Mouse (Mus musculus): ENCODE data around the gene Efcab6. TPM values are rescaled to one million over a fixed set of nuclear protein-coding genes. Genes with fewer than 3 reads are reported as not detected.
"Not testable (repeated sequence)": the region's sequence is repeated elsewhere in the genome, so short reads cannot be mapped to it uniquely, and the experiment has no call there.

Efcab6 gene
- total RNA-seq (2021), result 10 to 100 TPM; 16.7 to 17.5 TPM
- long read RNA-seq, experiment 1, partial matches to known transcripts, result 9 of 15 reads
- long read RNA-seq, experiment 1, other reads (novel, unspliced or antisense), result 6 of 15 reads
- long read RNA-seq, experiment 2, partial matches to known transcripts, result 1 of 7 reads
- long read RNA-seq, experiment 2, other reads (novel, unspliced or antisense), result 6 of 7 reads

DNA sequence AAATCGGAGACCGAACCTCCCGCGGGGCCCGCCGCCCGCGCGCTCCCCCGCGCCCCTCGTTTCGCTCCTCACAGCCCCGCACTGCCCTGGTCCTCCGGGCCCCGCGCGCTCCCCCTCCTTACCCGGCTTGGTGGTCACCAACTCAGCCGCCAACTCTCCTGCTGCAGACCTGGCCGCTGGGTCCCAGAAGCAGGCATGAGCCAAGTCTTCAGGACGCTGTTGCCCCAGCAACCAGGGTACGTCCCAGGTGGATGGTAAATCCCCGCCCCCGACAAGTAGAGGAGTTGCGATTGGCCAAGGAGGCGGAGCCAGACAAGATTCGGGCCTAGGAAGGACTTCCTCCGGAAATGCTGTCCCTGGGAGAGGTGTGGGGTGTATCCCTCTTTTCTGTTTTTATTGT is at the start of gene Efcab6:
Gene Efcab6, minus strand, starts transcription at position 240 of the 400 bp plus-strand sequence.
- peak within 1 kb of the TSS; percentile 61 for H3K4me3 ChIP-seq
- TF ChIP-seq CTCF (IDR thresholded peaks at IDR 0.05), result no peak
- peak; percentile 73 to 75 for DNase-seq (ENCODE audit: extremely low spot score in 1 of 2, low spot score in 2 of 2)
- peak within 1 kb of the TSS; percentile 66 for H3K27ac ChIP-seq
- intact Hi-C loops (cut with DNase I), result loop anchor here (5.0 kb wide), 1 partner anchor 283 kb away; no protein-coding TSS in a partner anchor

- H3K27ac ChIP-seq, result no peak overlapping the region
- intact Hi-C loops (cut with DNase I), result no loop called here
These were observed 48.7 kb upstream of the Efcab6 start for GRCm38 (mm10) chr15:84113873-84114272.

GRCm38 (mm10) chr15:84108899-84109298 is 43.7 kb upstream of the Efcab6 start:
- Histone ChIP-seq H3K4me3 (no peak overlapping the region), H3K27ac (no peak overlapping the region)
- TF ChIP-seq CTCF (IDR thresholded peaks at IDR 0.05), result no peak
- DNase-seq (ENCODE audit: extremely low spot score in 1 of 2, low spot score in 2 of 2), result no peak
- intact Hi-C loops (cut with DNase I), result no loop called here

More at GRCm38 (mm10) chr15:84113873-84114272, 48.7 kb upstream of the Efcab6 start:
- no peak for DNase-seq (ENCODE audit: extremely low spot score in 1 of 2, low spot score in 2 of 2)
- TF ChIP-seq CTCF (IDR thresholded peaks at IDR 0.05), result no peak
- H3K4me3 ChIP-seq, result no peak overlapping the region

DNA sequence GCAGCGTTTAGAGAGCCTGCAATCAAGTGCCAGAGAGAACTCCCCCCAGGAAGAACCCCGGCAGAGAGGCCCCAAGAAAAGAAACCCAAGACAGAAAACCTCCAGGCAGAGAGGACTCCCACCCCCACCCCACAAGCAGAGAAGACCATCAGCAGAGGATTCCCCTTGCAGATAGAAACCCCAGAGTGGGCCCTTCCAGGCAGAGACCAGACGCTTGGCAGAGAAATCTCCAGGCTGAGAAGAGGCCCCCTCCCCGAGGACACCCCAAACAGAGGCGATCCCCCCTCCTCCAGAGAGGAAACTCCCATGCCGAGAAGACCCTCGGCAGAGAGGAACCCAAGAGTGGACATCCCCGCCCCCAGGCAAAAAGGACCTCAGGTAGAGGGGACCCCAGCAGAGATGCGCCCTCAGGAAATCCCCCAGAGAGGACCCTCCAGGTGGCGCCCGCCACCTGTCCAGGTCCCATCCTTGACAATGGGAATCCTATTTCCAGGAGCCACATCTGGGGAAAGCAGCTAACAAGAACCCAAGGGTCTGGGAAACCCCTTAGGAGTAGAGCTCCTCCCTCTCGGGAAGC is 40.8 kb upstream of the Efcab6 start:
- intact Hi-C loops (cut with DNase I), result no loop called here
- Histone ChIP-seq H3K27ac (peak overlapping the region; percentile 95), H3K4me3 (peak overlapping the region; percentile 87)
- DNase-seq (ENCODE audit: extremely low spot score in 1 of 2, low spot score in 2 of 2), result no peak
- no peak for TF ChIP-seq CTCF (IDR thresholded peaks at IDR 0.05)

DNA sequence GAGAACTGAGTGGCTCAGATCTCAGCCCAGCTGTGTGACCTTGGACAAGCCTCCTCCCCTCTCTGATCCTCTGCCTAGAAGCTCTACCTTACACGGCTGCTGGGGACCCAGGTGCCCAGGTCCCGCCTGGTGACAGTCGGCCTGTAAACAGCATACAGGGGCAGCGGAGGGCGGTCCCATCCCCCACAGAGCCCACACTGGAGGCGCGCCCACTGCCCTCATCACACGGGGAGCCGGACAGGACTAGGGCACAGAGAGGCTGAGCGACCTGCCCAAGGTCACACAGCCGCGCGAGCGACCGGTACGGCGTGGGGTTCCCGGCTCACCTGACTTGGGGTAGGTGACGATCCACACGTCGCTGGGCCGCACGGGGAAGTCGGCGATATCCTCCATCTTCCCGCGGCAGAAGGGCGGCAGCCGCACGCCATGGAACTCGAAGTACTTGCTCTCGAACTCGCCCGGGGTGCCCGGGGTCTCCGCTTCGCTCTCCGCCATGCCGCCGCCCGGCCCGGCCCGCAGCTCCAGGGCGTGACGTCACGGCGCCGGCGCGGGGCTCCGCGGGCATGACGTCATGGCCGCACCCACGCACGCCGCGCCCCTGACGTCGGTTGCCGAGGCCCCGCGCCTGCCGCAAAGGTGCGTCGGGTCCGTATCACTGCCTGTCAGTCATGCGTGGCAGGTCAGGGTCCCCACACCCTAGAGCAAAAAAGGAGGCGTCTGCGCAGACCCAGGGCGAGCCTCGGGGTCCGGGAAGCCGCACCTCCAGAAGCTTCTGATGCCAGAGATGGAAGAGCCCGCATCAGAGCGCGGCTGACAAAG is 40.1 kb upstream of the Efcab6 start, which contains the start of gene Sult4a1:
Gene Sult4a1, minus strand, starts transcription at position 650 of the 819 bp plus-strand sequence.
- peak; percentile 76 to 80 for DNase-seq (ENCODE audit: extremely low spot score in 1 of 2, low spot score in 2 of 2)
- peak within 1 kb of the TSS; percentile 87 for H3K4me3 ChIP-seq
- intact Hi-C loops (cut with DNase I), result no loop called here
- no peak for TF ChIP-seq CTCF (IDR thresholded peaks at IDR 0.05)
- peak within 1 kb of the TSS; percentile 95 for H3K27ac ChIP-seq

DNA sequence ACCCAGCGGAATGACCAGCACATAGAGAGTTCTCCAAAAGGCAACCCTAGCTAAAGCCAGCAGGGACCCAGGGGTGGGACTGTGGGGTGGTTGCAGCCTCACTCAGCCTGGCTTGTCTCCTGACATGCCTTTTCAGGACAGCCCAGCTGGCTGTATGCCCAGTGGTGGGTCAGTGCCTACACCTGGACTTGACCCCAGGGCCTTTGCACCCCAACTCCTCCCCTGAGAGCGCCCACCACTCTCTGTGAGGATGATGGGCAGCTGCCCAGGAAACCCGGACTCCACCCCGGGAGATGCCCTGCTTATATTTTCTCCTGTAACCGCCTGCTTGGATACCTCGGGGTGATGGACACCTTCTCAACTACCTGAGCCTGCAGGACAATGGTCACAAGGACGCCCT is 39.4 kb upstream of the Efcab6 start:
- Histone ChIP-seq H3K4me3 (peak overlapping the region; percentile 87), H3K27ac (peak overlapping the region; percentile 95)
- intact Hi-C loops (cut with DNase I), result no loop called here
- no peak for DNase-seq (ENCODE audit: extremely low spot score in 1 of 2, low spot score in 2 of 2)
- TF ChIP-seq CTCF (IDR thresholded peaks at IDR 0.05), result no peak

GRCm38 (mm10) chr15:84097536-84097935 is 32.4 kb upstream of the Efcab6 start:
- intact Hi-C loops (cut with DNase I); DNase-seq (ENCODE audit: extremely low spot score in 1 of 2, low spot score in 2 of 2); H3K4me3 ChIP-seq; H3K27ac ChIP-seq: not testable (repeated sequence)

- Histone ChIP-seq H3K27ac (no peak overlapping the region; the same call in 1 of the 2 replicates), H3K4me3 (no peak overlapping the region)
- no peak for TF ChIP-seq CTCF (IDR thresholded peaks at IDR 0.05)
- intact Hi-C loops (cut with DNase I), result no loop called here
- no peak for DNase-seq (ENCODE audit: extremely low spot score in 1 of 2, low spot score in 2 of 2)
These were observed 30.9 kb upstream of the Efcab6 start for GRCm38 (mm10) chr15:84096051-84096450.

GRCm38 (mm10) chr15:84094921-84095320 is 29.7 kb upstream of the Efcab6 start:
- Histone ChIP-seq H3K4me3 (no peak overlapping the region), H3K27ac (no peak overlapping the region)
- intact Hi-C loops (cut with DNase I), result no loop called here
- no peak for TF ChIP-seq CTCF (IDR thresholded peaks at IDR 0.05)
- no peak for DNase-seq (ENCODE audit: extremely low spot score in 1 of 2, low spot score in 2 of 2)

DNA sequence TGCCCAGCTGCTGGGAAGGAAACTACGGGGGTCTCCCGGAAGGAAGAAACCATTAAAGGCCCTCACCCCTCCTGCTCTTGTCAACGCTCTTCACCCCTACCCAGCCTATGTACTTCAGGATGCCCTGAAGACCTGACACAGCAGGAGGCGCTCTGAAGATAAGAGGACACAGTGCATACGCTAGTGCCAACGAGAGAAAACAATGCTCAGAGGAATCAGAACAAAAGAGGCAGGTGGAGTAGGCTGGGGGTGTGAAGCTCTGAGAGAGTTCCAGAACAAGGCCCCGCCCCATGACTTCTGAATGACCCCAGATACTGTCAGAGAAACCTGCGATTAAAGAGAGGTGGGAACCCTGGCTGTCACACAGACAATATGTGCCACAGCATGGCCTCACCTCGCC is 21.6 kb upstream of the Efcab6 start:
- DNase-seq (ENCODE audit: extremely low spot score in 1 of 2, low spot score in 2 of 2), result no peak
- no peak overlapping the region for H3K4me3 ChIP-seq
- TF ChIP-seq CTCF (IDR thresholded peaks at IDR 0.05), result no peak
- intact Hi-C loops (cut with DNase I), result no loop called here
- no peak overlapping the region for H3K27ac ChIP-seq

DNA sequence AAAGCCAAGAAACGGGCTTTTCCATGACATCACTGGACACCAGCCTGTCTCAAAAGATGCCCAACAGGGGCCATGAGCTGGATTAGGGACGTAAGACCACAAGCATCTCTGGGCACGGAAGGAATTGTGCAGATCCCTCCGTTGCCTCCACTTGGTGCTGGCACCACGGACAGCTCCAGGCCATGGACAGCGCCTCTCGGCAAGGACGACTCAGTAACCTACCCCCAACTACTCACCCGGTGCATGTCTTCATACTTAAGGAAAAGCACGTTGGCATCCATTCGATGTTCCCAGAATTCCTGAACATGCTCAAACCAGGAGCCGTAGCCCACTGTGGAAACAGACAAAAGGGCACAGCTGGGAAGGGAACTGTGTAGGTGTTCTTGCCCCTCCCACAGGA is 21.2 kb upstream of the Efcab6 start:
- no peak for TF ChIP-seq CTCF (IDR thresholded peaks at IDR 0.05)
- Histone ChIP-seq H3K27ac (no peak overlapping the region), H3K4me3 (no peak overlapping the region)
- intact Hi-C loops (cut with DNase I), result no loop called here
- DNase-seq (ENCODE audit: extremely low spot score in 1 of 2, low spot score in 2 of 2), result no peak

DNA sequence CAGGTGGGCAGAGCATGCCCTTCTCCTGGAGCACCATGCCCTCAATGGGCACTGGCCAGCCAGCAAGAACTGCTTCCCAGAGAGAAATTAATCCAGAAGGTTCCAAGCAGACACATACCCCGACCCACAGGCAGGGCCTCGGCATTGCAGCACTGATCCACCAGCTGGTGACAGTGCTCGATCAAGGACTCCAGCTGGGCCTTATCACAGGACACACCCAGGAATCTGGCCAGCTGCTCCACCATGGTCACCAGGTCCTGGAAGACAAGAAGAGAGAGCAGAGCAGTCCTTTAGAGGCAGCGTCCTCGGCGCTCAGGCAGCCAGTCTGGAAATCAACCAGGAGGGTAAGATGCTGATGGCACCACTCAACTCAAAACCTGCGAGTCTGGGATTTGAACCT is 14.9 kb upstream of the Efcab6 start:
- TF ChIP-seq CTCF (IDR thresholded peaks at IDR 0.05), result no peak
- DNase-seq (ENCODE audit: extremely low spot score in 1 of 2, low spot score in 2 of 2), result no peak
- intact Hi-C loops (cut with DNase I), result no loop called here
- Histone ChIP-seq H3K4me3 (no peak overlapping the region), H3K27ac (peak overlapping the region; percentile 87)

Data from left cerebral cortex, adult 2 months (tissue).